Comparison of ENCODE assay signal across 18 mouse cellular contexts in genomic region chr10:66177318-66177717, GRCm38 (mm10).
DNase-seq lines count a peak whose midpoint lies in the region; ATAC-seq lines count a peak whose summit lies in the region.
"Had no signal": no experiment of that assay in that cellular context is flagged by ENCODE, and none has a peak within 500 bp of the region (broad histone marks: within the 10 kb centered on the region; RNA-seq: fewer than 3 reads in every experiment).

No protein-coding gene starts in this region.

- intact Hi-C loops in heart, postnatal 14 days (cut with DNase I): no loop called here

- WGBS in hindbrain, embryonic 12.5 days: 61% methylated on average over 3 of the region's 3 CpGs
- WGBS in hindbrain, embryonic 16.5 days: 39% methylated on average over 3 of the region's 3 CpGs
- WGBS in forebrain, embryonic 14.5 days: 14% methylated on average over 3 of the region's 3 CpGs
- 14% methylated on average over 3 of the region's 3 CpGs for WGBS in limb, embryonic 11.5 days
- 43% methylated on average over 3 of the region's 3 CpGs for WGBS in midbrain, embryonic 16.5 days

- H3K9ac ChIP-seq in hindbrain, embryonic 12.5 days: no peak overlapping the region
- H3K9ac ChIP-seq in hindbrain, embryonic 16.5 days (ENCODE audit: low read depth, low read length): no peak overlapping the region
- no peak overlapping the region for H3K9ac ChIP-seq in forebrain, embryonic 14.5 days (ENCODE audit: low read length)
- H3K9ac ChIP-seq in limb, embryonic 11.5 days (ENCODE audit: low read length): no peak overlapping the region
- H3K9ac ChIP-seq in midbrain, embryonic 16.5 days (ENCODE audit: low read depth, low read length): no peak overlapping the region
- H3K9ac ChIP-seq: embryonic facial prominence, embryonic 13.5 days; neural tube, embryonic 12.5 days had no signal

- no peak overlapping the region for H3K4me2 ChIP-seq in hindbrain, embryonic 12.5 days (replicated peaks)
- H3K4me2 ChIP-seq in hindbrain, embryonic 16.5 days (ENCODE audit: low read length): no peak overlapping the region
- H3K4me2 ChIP-seq in forebrain, embryonic 14.5 days (ENCODE audit: low read length): no peak overlapping the region
- H3K4me2 ChIP-seq in limb, embryonic 11.5 days (ENCODE audit: low read depth, severe bottlenecking): no peak overlapping the region
- no peak overlapping the region for H3K4me2 ChIP-seq in midbrain, embryonic 16.5 days (ENCODE audit: low read length)
- H3K4me2 ChIP-seq: embryonic facial prominence, embryonic 13.5 days; neural tube, embryonic 12.5 days had no signal

- peak; percentile 47 for DNase-seq in forebrain, embryonic 14.5 days (ENCODE audit: low spot score)
- DNase-seq in limb, embryonic 11.5 days (ENCODE audit: low spot score): peak; percentile 41
- DNase-seq in urinary bladder, postnatal 10 days (ENCODE audit: low spot score): no peak
- DNase-seq in heart, postnatal 14 days: no peak
- DNase-seq: cerebellum, postnatal 10 days; gastrocnemius, postnatal 14 days; heart, adult 2 months; kidney, adult 2 months; kidney, postnatal 25 days; lung, adult 2 months; lung, postnatal 4 days; thymus, postnatal 36 days had no signal

- no peaks in the 10 kb centered on the region for H3K27me3 ChIP-seq in hindbrain, embryonic 12.5 days
- H3K27me3 ChIP-seq in hindbrain, embryonic 16.5 days (replicated peaks; ENCODE audit: control insufficient read depth, insufficient read depth, low read length): no peaks in the 10 kb centered on the region
- H3K27me3 ChIP-seq in forebrain, embryonic 14.5 days (replicated peaks; ENCODE audit: control insufficient read depth, insufficient read depth, low read length): no peaks in the 10 kb centered on the region
- H3K27me3 ChIP-seq in limb, embryonic 11.5 days (ENCODE audit: control insufficient read depth, insufficient read depth, low read length): no peaks in the 10 kb centered on the region
- H3K27me3 ChIP-seq in midbrain, embryonic 16.5 days (ENCODE audit: control insufficient read depth, insufficient read depth, low read depth, low read length): no peaks in the 10 kb centered on the region
- H3K27me3 ChIP-seq: embryonic facial prominence, embryonic 13.5 days; neural tube, embryonic 12.5 days had no signal

- no peaks in the 10 kb centered on the region for H3K36me3 ChIP-seq in hindbrain, embryonic 12.5 days
- no peaks in the 10 kb centered on the region for H3K36me3 ChIP-seq in hindbrain, embryonic 16.5 days (ENCODE audit: control insufficient read depth, insufficient read depth, low read length)
- no peaks in the 10 kb centered on the region for H3K36me3 ChIP-seq in forebrain, embryonic 14.5 days (ENCODE audit: control insufficient read depth, insufficient read depth, low read length)
- no peaks in the 10 kb centered on the region for H3K36me3 ChIP-seq in limb, embryonic 11.5 days (ENCODE audit: control insufficient read depth, insufficient read depth, low read length)
- H3K36me3 ChIP-seq in midbrain, embryonic 16.5 days (ENCODE audit: control insufficient read depth, insufficient read depth, low read length): no peaks in the 10 kb centered on the region
- H3K36me3 ChIP-seq: embryonic facial prominence, embryonic 13.5 days; neural tube, embryonic 12.5 days had no signal

- H3K4me1 ChIP-seq in hindbrain, embryonic 12.5 days: no peaks in the 10 kb centered on the region
- H3K4me1 ChIP-seq in hindbrain, embryonic 16.5 days (ENCODE audit: control insufficient read depth, insufficient read depth, low read depth, low read length): no peaks in the 10 kb centered on the region
- H3K4me1 ChIP-seq in forebrain, embryonic 14.5 days (ENCODE audit: control insufficient read depth, insufficient read depth, low read length): no peaks in the 10 kb centered on the region
- no peaks in the 10 kb centered on the region for H3K4me1 ChIP-seq in limb, embryonic 11.5 days (ENCODE audit: control insufficient read depth, insufficient read depth, low read length)
- H3K4me1 ChIP-seq in midbrain, embryonic 16.5 days (ENCODE audit: control insufficient read depth, insufficient read depth, low read length): no peaks in the 10 kb centered on the region
- H3K4me1 ChIP-seq: embryonic facial prominence, embryonic 13.5 days; neural tube, embryonic 12.5 days had no signal

- no peak overlapping the region for H3K27ac ChIP-seq in hindbrain, embryonic 12.5 days
- H3K27ac ChIP-seq in hindbrain, embryonic 16.5 days (ENCODE audit: low read depth, low read length): no peak overlapping the region
- H3K27ac ChIP-seq in forebrain, embryonic 14.5 days (ENCODE audit: low read depth, low read length): no peak overlapping the region
- H3K27ac ChIP-seq in limb, embryonic 11.5 days (replicated peaks; ENCODE audit: low read depth, low read length): no peak overlapping the region
- H3K27ac ChIP-seq in midbrain, embryonic 16.5 days (ENCODE audit: low read length): no peak overlapping the region
- H3K27ac ChIP-seq: embryonic facial prominence, embryonic 13.5 days; heart, adult 2 months; neural tube, embryonic 12.5 days had no signal

- ATAC-seq in hindbrain, embryonic 12.5 days (ENCODE audit: low FRiP score): peak; percentile 73; the same call in 1 of the 2 replicates
- ATAC-seq in hindbrain, embryonic 16.5 days: no peak
- peak; percentile 60; the same call in 1 of the 2 replicates for ATAC-seq in forebrain, embryonic 14.5 days
- peak; percentile 83 for ATAC-seq in limb, embryonic 11.5 days (ENCODE audit: insufficient number of reproducible peaks, low FRiP score, low TSS enrichment, low read depth)
- 0 out of 2 replicates have a peak, but pooled peaks have one; percentile 32 for ATAC-seq in midbrain, embryonic 16.5 days
- no peak for ATAC-seq in CD4-positive, CD25-positive, alpha-beta regulatory T cell, adult 4 months

- no peaks in the 10 kb centered on the region for H3K9me3 ChIP-seq in hindbrain, embryonic 12.5 days (replicated peaks)
- H3K9me3 ChIP-seq in hindbrain, embryonic 16.5 days (ENCODE audit: control insufficient read depth, low read length): no peaks in the 10 kb centered on the region
- no peaks in the 10 kb centered on the region for H3K9me3 ChIP-seq in forebrain, embryonic 14.5 days (replicated peaks; ENCODE audit: control insufficient read depth, low read length)
- no peaks in the 10 kb centered on the region for H3K9me3 ChIP-seq in limb, embryonic 11.5 days (ENCODE audit: control insufficient read depth, low read length)
- H3K9me3 ChIP-seq in midbrain, embryonic 16.5 days (replicated peaks; ENCODE audit: control insufficient read depth, low read length, poor library complexity, severe bottlenecking): no peaks in the 10 kb centered on the region
- H3K9me3 ChIP-seq: embryonic facial prominence, embryonic 13.5 days; neural tube, embryonic 12.5 days had no signal

- H3K4me3 ChIP-seq in hindbrain, embryonic 12.5 days: no peak overlapping the region
- no peak overlapping the region for H3K4me3 ChIP-seq in hindbrain, embryonic 16.5 days (ENCODE audit: low read length)
- H3K4me3 ChIP-seq in forebrain, embryonic 14.5 days (ENCODE audit: low read depth, low read length): no peak overlapping the region
- no peak overlapping the region for H3K4me3 ChIP-seq in limb, embryonic 11.5 days (ENCODE audit: low read depth, low read length)
- no peak overlapping the region for H3K4me3 ChIP-seq in midbrain, embryonic 16.5 days (ENCODE audit: low read depth, low read length)
- H3K4me3 ChIP-seq: embryonic facial prominence, embryonic 13.5 days; heart, adult 2 months; neural tube, embryonic 12.5 days had no signal

Comparison
In these comparisons a context has a peak if more than half of its experiments do, and no peak if none do; other contexts are left out.
1. ATAC-seq: peak in hindbrain, embryonic 12.5 days (single experiment), forebrain, embryonic 14.5 days (single experiment), limb, embryonic 11.5 days (single experiment) and midbrain, embryonic 16.5 days (single experiment); none in hindbrain, embryonic 16.5 days (single experiment) and CD4-positive, CD25-positive, alpha-beta regulatory T cell, adult 4 months (single experiment).
2. DNase-seq: peak in forebrain, embryonic 14.5 days (single experiment) and limb, embryonic 11.5 days (single experiment); none in urinary bladder, postnatal 10 days (single experiment) and heart, postnatal 14 days (0 of 2).